Mouse (Mus musculus) neutrophil, adult 5-6 weeks (primary cell): ENCODE measurements at regions not wholly inside any gene's neighbourhood (a gene's known extent, or its start where the extent isn't known, plus 50 kb on each side); places are given as distances from the start of the nearest gene placed in this dataset.

ENCODE experiments used
- ATAC-seq: fragments of 151-379, 151-347 bp; 2 replicates; pipeline ENCODE4 v1.8.0; 2017; ENCODE audit warnings: mild to moderate bottlenecking, moderate TSS enrichment; ENCODE audit not compliant: insufficient number of reproducible peaks, poor library complexity, low FRiP score, severe bottlenecking; ENCODE audit errors: extremely low read depth

DNA sequence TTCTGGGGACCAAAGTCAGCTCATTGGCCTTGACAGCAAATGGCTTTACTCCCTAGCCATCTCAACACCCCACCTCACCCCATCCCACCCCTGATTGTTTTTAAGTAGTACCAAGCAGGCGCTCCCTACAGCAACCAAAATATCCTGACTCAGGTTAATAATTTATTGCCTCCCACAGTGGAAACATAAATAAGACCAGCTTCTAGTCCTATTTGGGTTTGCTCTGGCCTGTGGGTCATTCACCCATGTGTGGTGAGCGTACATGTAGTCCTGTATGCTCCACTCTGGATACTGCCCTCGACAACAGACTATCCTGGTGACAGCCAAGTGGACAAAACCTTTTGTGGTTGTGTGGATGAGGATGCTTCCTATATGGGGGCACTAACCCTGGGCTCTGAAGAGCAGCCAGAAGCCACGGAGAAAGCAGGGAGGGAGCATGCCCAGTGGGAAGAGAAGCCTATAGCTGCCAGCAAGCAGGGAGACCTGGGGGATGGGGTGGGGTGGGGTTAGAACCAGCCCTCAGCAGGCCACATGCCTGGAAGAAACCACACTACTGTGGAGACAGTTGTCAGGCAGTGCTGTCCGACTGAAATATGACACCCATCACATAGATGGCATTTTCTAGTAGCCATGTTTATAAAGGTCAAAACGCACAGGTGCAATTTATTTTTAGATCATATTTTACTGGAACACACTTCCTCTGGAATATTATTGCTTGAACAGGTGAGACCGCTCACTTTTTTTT is 141.1 kb upstream of the Irf2bp2 start:
- ATAC-seq, result no peak

DNA sequence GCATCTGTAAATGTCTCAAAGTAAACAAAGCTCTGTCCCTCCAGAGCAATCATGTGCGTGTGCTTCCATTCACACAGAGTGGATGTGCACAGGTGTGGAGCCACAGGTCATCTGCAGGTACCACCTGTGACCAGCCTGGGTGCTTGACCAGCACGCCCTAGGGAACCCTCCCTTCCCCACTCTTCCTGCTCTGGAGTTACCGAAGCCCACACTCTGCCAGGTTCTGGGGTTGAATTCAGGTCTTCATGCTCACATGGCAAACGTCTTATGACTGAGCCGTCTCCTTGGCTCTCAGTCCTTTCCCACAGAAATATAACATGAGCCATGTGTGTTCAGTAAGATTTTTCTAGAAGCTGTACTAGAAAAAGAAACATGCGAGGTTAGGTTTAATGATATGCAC is 140.0 kb upstream of the Irf2bp2 start:
- ATAC-seq, result no peak

DNA sequence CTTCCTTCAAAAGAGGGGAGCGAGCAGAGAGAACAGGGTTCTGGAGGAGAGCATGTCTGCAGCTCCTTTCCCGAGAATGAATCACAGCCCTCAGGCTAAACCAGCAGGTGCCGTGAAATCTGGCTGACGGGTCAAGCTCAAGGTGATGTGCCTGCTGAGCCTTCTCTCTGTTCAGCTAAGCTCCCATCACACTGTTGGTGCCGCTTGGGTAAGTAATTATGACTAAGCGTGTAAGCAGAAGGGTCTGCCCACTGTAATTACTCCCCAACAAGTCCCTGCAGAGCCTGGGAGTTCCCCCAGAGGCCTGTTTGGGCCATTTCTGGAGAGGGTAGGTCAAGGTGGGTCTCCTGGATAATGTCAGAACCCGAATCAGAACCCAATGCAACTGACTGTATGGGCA is 139.5 kb upstream of the Irf2bp2 start:
- ATAC-seq, result no peak

GRCm38 (mm10) chr8:126730017-126730631 is 136.3 kb upstream of the Irf2bp2 start:
- ATAC-seq, result peak; percentile 13; the same call in 1 of the 2 replicates

DNA sequence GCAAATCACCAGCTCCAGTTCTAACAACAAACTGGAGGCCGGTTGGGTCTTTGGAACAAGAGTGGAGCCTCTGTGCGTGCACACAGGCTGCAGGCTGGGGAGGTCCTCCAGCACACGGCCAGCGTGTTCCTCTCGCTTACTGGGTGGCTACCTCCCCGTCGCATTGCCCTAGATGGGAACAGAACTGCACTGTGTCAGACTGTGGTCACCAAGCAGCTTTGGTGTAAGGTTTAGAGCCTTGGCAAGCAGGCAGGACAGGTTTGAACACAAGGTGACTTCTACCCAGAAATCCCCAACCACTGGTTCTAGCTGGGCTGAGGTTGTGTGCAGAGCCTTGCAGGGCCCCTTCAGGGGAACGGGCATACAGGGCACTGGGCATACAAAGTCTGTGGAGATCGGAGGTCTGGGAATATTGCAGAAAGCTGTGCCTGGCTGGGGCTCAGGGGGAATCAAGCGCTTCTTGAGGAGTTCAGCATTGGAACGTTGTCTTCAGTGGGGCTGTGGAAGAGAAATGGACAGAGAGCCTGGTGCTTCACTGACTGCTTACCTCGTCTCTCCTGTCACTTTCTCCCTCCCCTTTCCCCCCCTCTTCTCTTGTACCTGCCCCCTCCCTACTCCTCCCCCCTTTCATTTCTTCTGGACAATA is 135.3 kb upstream of the Irf2bp2 start:
- no peak for ATAC-seq

- ATAC-seq, result no peak
Measured at GRCm38 (mm10) chr8:126728135-126728534, 134.3 kb upstream of the Irf2bp2 start.

- ATAC-seq, result no peak
Measured at GRCm38 (mm10) chr8:126727068-126727467, 133.3 kb upstream of the Irf2bp2 start.

GRCm38 (mm10) chr8:126723259-126724122 is 129.7 kb upstream of the Irf2bp2 start:
- ATAC-seq, result no peak

DNA sequence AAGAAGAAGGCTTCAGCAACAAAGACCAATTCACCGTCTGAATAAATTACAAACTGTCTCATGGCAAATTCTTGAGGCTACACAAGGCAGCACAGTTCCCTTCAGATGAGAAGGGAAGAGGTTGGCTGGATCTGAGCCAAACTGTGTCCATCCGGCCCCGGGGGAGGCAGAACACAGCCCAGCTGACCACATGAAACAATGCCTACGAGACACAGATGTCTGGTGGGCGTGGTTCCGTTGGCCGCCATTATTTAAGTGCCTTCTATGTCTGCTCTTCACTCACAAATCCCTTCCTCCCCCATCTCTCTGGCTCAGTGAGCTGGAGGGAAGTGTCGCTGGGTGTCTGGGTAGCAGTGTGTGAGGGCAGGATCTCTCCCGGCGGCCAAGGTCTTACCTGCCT is 127.8 kb upstream of the Irf2bp2 start:
- ATAC-seq, result peak; percentile 65

- no peak for ATAC-seq
Measured at GRCm38 (mm10) chr8:126720473-126721145, 126.8 kb upstream of the Irf2bp2 start.

- ATAC-seq, result no peak
Measured at GRCm38 (mm10) chr8:126719748-126720147, 126.0 kb upstream of the Irf2bp2 start.

- ATAC-seq, result no peak
Measured at GRCm38 (mm10) chr8:126717652-126718155, 123.9 kb upstream of the Irf2bp2 start.

GRCm38 (mm10) chr8:126715666-126716065 is 121.9 kb upstream of the Irf2bp2 start:
- no peak for ATAC-seq

DNA sequence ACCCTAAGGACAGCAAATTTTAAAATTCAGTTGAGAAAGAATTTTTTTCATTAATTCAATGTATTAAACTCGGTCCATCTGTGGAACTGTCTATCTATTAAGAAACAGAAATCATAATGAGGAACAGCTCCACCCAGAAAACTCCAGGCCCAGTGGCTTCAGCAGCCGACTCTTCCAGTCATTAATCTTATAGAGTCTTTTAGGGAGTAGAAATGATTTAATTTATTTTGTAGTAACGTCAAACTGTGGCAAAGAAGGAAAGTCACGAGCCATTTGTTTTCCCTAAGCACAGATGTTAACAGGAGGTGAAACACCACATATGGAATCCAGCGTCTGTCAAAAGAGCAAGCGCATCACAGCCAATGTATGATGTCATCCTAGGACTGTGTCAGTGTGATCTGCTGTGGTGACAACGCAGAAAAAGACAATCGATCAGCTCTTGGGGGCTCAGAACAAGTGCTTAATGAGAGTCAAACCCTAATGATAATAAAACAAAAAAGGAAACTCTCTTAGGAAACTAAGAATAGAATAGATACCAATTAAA is 119.9 kb upstream of the Irf2bp2 start:
- no peak for ATAC-seq

- ATAC-seq, result no peak
Measured at GRCm38 (mm10) chr8:126713181-126713580, 119.4 kb upstream of the Irf2bp2 start.

GRCm38 (mm10) chr8:126712749-126713148 is 119.0 kb upstream of the Irf2bp2 start:
- no peak for ATAC-seq

DNA sequence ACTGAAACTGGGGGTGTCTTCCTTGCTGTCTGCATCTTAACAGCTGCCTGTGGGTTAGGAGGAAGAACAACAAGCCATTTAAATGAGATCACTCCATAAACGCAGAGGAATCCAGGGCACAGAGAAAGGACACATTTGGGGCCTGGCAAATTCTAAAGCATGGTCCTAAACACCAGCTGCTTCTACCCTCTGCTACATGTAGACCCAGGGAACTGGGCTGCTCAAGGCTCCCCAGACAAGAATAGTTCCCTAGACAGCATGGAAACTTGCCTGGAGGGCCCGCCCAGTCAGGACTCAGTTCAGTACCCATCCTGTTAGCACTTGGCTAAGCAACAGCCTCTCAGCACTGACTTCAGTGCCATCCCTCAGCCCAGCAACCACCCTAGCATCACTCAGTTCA is 115.2 kb upstream of the Irf2bp2 start:
- no peak for ATAC-seq

DNA sequence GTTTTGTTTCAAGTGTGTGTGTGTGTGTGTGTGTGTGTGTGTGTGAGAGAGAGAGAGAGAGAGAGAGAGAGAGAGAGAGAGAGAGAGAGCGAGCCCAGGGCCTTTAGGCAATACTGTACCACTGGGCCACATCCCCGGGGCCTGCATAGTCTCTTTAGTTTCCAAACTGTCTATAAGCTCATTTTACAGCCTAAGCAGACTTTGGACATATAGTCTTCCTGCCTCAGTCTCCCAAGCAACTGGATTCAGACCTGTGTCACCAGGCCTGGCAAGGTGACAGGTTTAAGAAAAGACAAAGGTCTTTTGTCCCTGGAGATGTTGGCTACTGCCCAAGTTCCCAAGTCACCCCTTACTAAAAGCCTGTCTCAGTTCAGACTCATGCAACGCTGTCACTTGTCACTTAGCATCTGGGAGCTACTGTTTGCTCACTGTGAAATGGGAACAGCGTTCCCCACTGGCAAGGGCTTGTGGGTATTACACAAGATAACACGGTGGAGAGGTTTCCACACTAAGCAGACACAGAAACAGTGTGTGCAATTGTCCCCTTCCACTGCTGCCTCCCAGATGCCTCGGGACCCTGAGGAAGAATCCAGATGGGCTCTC is 113.6 kb upstream of the Irf2bp2 start:
- no peak for ATAC-seq
